Mouse (Mus musculus): Measurements from ENCODE around the gene Eid1.

- TF ChIP-seq CTCF (IDR thresholded peaks at IDR 0.05; ENCODE audit: low read depth, low read length) (no peak), POLR2A (IDR thresholded peaks at IDR 0.05; ENCODE audit: extremely low read depth, insufficient read depth, low read length) (no peak)
These were observed 21.3 kb upstream of the Eid1 start for GRCm38 (mm10) chr2:125651563-125651962.

Measured in liver, adult 2 months (tissue).